Mouse (Mus musculus): ENCODE measurements around the gene Cx3cl1. TPM values are rescaled to one million over a fixed set of nuclear protein-coding genes. Genes with fewer than 3 reads are reported as not detected.
A peak's percentile ranks its signal among the peaks of the same experiment; 100 is the strongest.

Gene Cx3cl1
- polyA plus RNA-seq, 1 experiment from 2014 or later, result 9.4 TPM

DNA sequence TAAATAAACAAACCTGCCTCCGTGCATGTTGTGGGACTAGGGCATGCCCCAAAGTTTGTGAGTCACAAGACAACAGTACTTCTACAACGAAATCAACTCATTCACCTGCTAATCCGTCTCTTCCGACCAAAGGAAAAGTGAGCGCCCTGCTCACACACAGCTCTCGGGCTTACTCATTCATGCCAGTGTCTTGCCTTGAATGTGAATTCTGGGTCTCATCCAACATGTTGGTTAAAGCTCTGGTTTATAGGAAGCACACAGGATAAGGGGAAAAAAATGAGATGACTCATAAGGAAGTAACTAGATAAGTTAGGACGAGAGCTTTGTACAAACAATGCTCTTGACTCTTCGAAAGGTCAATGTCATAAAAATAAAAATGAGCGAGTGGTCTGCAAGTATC, 4.8 kb upstream of the Cx3cl1 start:
- H3K27me3 ChIP-seq (ENCODE audit: control insufficient read depth, insufficient read depth, low read length), result peaks cover 6% of the 10 kb centered on the region
- H3K36me3 ChIP-seq (ENCODE audit: control insufficient read depth, insufficient read depth, low read length), result no peaks in the 10 kb centered on the region
- no peak overlapping the region for H3K9ac ChIP-seq (ENCODE audit: low read length)
- WGBS, result 87% methylated on average over 9 of the region's 9 CpGs
- H3K27ac ChIP-seq (ENCODE audit: low read depth, low read length), result no peak overlapping the region
- no peak for DNase-seq (ENCODE audit: low spot score, missing footprints)
- H3K4me1 ChIP-seq (ENCODE audit: control insufficient read depth, insufficient read depth, low read length), result peaks cover 10% of the 10 kb centered on the region
- no peaks in the 10 kb centered on the region for H3K9me3 ChIP-seq (ENCODE audit: control insufficient read depth, low read length)
- no peak overlapping the region for H3K4me3 ChIP-seq (ENCODE audit: low read depth, low read length)
- no peak for ATAC-seq (ENCODE audit: low FRiP score)
- H3K4me2 ChIP-seq, result no peak overlapping the region

DNA sequence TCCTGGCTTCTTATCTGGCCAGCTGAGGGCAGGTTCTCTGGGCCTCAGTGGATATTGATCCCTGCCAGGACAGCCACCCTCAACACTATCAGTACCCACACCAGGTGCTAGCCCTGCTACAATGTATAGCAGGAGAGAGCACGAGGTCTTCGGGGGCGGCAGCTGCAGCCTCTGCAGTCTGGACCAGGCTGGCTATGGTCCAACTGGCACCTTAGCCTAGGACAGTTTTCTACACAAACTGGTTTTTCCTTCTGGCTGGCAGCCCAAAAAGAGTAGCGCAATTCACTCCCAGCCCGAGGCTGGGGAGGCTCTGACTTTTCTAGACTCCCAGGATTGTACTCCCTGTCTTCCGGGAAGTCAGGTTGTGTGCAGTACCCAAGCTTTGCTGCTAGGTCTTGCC, 864 bp upstream of the Cx3cl1 start:
- no peaks in the 10 kb centered on the region for H3K36me3 ChIP-seq (ENCODE audit: control insufficient read depth, insufficient read depth, low read length)
- H3K27ac ChIP-seq (ENCODE audit: low read depth, low read length), result no peak overlapping the region
- peaks cover 13% of the 10 kb centered on the region for H3K27me3 ChIP-seq (ENCODE audit: control insufficient read depth, insufficient read depth, low read length)
- H3K9me3 ChIP-seq (ENCODE audit: control insufficient read depth, low read length), result no peaks in the 10 kb centered on the region
- 71% methylated on average over 6 of the region's 6 CpGs for WGBS
- H3K4me3 ChIP-seq (ENCODE audit: low read depth, low read length), result no peak overlapping the region
- DNase-seq (ENCODE audit: low spot score, missing footprints), result no peak
- H3K4me1 ChIP-seq (ENCODE audit: control insufficient read depth, insufficient read depth, low read length), result peaks cover 29% of the 10 kb centered on the region
- no peak overlapping the region for H3K4me2 ChIP-seq
- ATAC-seq (ENCODE audit: low FRiP score), result no peak
- no peak overlapping the region for H3K9ac ChIP-seq (ENCODE audit: low read length)

DNA sequence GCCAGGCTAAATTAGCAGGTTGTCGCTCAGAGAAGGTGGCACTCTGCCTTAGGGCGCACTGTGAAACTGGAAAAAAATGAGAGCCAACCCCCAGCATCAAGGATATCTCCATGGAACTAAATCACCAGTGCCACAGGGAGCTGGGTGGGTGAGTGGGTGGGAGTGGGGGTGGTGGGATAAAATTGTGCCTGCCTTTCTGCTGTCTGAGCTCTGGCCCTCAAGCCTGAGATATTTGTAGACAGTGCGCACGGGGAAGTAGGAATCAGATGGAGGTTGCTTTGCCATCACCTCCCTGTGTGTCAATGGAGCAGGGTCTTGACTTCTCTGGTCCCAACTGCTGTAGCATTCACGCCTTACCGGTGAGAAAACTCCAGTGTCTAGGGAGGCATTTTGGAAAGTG, 1.2 kb downstream of the Cx3cl1 start:
- ATAC-seq (ENCODE audit: low FRiP score), result no peak
- DNase-seq (ENCODE audit: low spot score, missing footprints), result no peak

DNA sequence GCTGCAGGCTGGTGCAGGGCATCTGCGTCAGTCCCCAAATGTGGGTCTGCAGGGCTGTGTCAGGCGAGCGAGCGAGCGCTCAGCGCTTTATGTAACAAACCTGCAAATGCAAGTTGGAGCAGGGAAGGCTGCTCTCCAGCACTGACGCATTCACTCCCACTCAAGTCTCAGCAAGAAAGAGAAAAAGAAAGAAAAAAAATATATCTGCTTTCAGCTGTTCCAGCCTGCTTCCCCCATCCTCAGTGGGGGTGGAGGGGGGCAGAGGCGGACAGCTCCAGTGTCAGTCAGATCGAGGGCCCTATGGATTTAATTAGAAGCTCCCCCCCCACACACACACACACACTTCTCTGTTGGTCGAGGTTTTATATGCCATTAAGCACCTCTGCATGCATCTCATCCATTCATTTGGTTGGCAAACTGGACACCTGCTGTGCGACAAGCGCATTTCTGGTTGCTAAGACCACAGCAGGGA, 1.9 kb downstream of the Cx3cl1 start:
- Histone ChIP-seq H3K9ac (ENCODE audit: low read length) (peak overlapping the region; percentile 20; the same call in 1 of the 2 replicates), H3K4me2 (peak overlapping the region; percentile 16), H3K4me1 (ENCODE audit: control insufficient read depth, insufficient read depth, low read length) (peaks cover 29% of the 10 kb centered on the region), H3K36me3 (ENCODE audit: control insufficient read depth, insufficient read depth, low read length) (no peaks in the 10 kb centered on the region), H3K9me3 (ENCODE audit: control insufficient read depth, low read length) (no peaks in the 10 kb centered on the region), H3K27ac (ENCODE audit: low read depth, low read length) (no peak overlapping the region), H3K27me3 (ENCODE audit: control insufficient read depth, insufficient read depth, low read length) (peaks cover 13% of the 10 kb centered on the region), H3K4me3 (ENCODE audit: low read depth, low read length) (peak overlapping the region; percentile 8; the same call in 1 of the 2 replicates)
- ATAC-seq (ENCODE audit: low FRiP score), result no peak
- DNase-seq (ENCODE audit: low spot score, missing footprints), result peak; percentile 86
- 13% methylated on average over 12 of the region's 12 CpGs for WGBS

More for the DNA sequence above, 1.2 kb downstream of the Cx3cl1 start:
- H3K27ac ChIP-seq (ENCODE audit: low read depth, low read length), result no peak overlapping the region
- H3K9ac ChIP-seq (ENCODE audit: low read length), result no peak overlapping the region
- H3K27me3 ChIP-seq (ENCODE audit: control insufficient read depth, insufficient read depth, low read length), result peaks cover 13% of the 10 kb centered on the region
- no peaks in the 10 kb centered on the region for H3K9me3 ChIP-seq (ENCODE audit: control insufficient read depth, low read length)
- peaks cover 29% of the 10 kb centered on the region for H3K4me1 ChIP-seq (ENCODE audit: control insufficient read depth, insufficient read depth, low read length)
- peak overlapping the region; percentile 88 for H3K4me2 ChIP-seq
- H3K36me3 ChIP-seq (ENCODE audit: control insufficient read depth, insufficient read depth, low read length), result no peaks in the 10 kb centered on the region
- peak overlapping the region; percentile 57; the same call in 1 of the 2 replicates for H3K4me3 ChIP-seq (ENCODE audit: low read depth, low read length)
- 39% methylated on average over 6 of the region's 6 CpGs for WGBS

DNA sequence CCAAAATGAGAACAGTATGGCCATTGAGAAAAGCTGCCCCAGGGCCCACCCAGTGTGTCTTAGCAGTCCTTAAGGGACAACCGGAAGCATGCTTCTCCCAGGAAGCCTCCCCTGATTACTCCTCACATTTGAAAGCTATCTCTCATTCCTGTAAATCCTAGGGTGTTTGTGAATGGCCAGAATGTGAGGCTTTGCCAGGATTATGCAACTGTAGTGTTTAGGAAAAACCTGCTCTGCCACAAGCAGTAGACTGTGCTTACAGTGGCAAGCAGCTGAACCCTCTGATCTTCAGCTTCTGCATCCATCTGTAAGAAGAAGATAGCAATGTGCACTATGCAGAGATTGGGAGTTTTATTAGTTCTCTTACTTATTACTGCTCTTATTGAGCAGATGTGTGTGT, 2.8 kb downstream of the Cx3cl1 start:
- DNase-seq (ENCODE audit: low spot score, missing footprints) (no peak), ATAC-seq (ENCODE audit: low FRiP score) (no peak)
- H3K4me1 ChIP-seq (ENCODE audit: control insufficient read depth, insufficient read depth, low read length), result peaks cover 29% of the 10 kb centered on the region
- H3K9me3 ChIP-seq (ENCODE audit: control insufficient read depth, low read length), result no peaks in the 10 kb centered on the region
- H3K4me2 ChIP-seq, result no peak overlapping the region
- H3K27ac ChIP-seq (ENCODE audit: low read depth, low read length), result no peak overlapping the region
- H3K36me3 ChIP-seq (ENCODE audit: control insufficient read depth, insufficient read depth, low read length), result no peaks in the 10 kb centered on the region
- peaks cover 13% of the 10 kb centered on the region for H3K27me3 ChIP-seq (ENCODE audit: control insufficient read depth, insufficient read depth, low read length)
- no peak overlapping the region for H3K9ac ChIP-seq (ENCODE audit: low read length)
- 79% methylated on average over 1 of the region's 1 CpGs for WGBS
- H3K4me3 ChIP-seq (ENCODE audit: low read depth, low read length), result no peak overlapping the region

DNA sequence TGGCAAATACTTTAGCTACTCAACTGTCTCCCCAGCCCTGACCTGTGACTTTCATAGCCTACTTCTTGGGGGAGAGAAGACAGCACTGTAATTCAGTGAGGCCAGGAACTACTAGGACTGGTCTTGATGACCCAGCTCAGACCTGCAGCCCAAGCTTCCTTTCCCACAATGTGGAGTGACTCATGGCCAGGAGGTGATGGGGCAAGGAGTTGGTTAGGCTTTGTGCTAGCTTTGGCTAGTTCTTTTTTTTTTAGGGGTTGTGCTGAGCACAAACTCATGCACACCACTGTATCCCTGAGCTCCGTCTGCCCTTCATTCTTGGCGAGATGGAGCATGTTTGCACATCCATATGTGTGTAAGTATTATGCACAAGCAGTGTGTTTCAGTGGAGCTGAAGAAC, 4.5 kb downstream of the Cx3cl1 start:
- ATAC-seq (ENCODE audit: low FRiP score) (no peak), DNase-seq (ENCODE audit: low spot score, missing footprints) (no peak)
- Histone ChIP-seq H3K27ac (ENCODE audit: low read depth, low read length) (no peak overlapping the region), H3K4me3 (ENCODE audit: low read depth, low read length) (no peak overlapping the region), H3K4me2 (no peak overlapping the region), H3K27me3 (ENCODE audit: control insufficient read depth, insufficient read depth, low read length) (peaks cover 7% of the 10 kb centered on the region), H3K9me3 (ENCODE audit: control insufficient read depth, low read length) (no peaks in the 10 kb centered on the region), H3K36me3 (ENCODE audit: control insufficient read depth, insufficient read depth, low read length) (no peaks in the 10 kb centered on the region), H3K4me1 (ENCODE audit: control insufficient read depth, insufficient read depth, low read length) (peaks cover 25% of the 10 kb centered on the region), H3K9ac (ENCODE audit: low read length) (no peak overlapping the region)
- WGBS, result 84% methylated on average over 2 of the region's 2 CpGs

DNA sequence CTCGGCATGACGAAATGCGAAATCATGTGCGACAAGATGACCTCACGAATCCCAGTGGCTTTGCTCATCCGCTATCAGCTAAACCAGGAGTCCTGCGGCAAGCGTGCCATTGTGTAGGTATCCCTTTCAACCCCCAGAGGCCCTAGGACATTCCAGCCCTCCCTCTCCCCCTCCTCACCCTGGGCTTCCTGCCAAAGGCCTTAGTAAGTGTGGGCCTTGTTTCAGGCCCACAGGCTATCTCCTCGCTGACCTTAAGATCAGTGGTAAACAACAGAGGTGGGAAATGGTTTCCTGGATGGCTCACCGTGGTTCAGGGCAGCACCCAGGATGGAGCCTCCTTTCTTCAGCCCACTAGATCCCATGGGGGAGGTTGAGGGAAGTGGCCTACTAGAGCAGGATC, 6.2 kb downstream of the Cx3cl1 start:
- Histone ChIP-seq H3K27ac (ENCODE audit: low read depth, low read length) (no peak overlapping the region), H3K9ac (ENCODE audit: low read length) (no peak overlapping the region), H3K9me3 (ENCODE audit: control insufficient read depth, low read length) (no peaks in the 10 kb centered on the region), H3K36me3 (ENCODE audit: control insufficient read depth, insufficient read depth, low read length) (no peaks in the 10 kb centered on the region), H3K4me3 (ENCODE audit: low read depth, low read length) (no peak overlapping the region), H3K27me3 (ENCODE audit: control insufficient read depth, insufficient read depth, low read length) (peaks cover under 1% of the 10 kb centered on the region; the same call in 1 of the 2 replicates), H3K4me2 (no peak overlapping the region), H3K4me1 (ENCODE audit: control insufficient read depth, insufficient read depth, low read length) (peaks cover 16% of the 10 kb centered on the region)
- DNase-seq (ENCODE audit: low spot score, missing footprints) (no peak), ATAC-seq (ENCODE audit: low FRiP score) (no peak)
- WGBS, result 80% methylated on average over 10 of the region's 10 CpGs

DNA sequence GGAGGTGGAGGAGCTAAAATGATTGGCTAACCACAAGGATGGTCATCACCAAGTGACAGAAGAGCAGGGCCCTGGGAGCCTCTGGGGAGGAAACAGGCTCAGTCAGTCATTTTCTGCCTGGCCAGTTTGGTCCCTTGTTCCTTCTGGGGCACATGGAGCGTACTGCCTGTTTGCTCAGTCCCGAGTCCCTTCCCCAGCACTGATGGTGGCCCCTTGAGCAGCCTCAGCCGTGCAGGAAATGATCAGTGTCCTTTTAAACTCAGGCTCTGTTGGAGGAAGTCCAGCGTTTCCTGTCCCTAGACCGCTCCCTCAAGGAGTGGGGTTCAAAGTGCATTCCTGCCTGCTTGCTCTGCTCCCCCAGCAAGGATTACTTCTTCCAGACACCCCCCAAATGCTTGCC, 6.7 kb downstream of the Cx3cl1 start:
- H3K27ac ChIP-seq (ENCODE audit: low read depth, low read length), result no peak overlapping the region
- ATAC-seq (ENCODE audit: low FRiP score), result no peak
- DNase-seq (ENCODE audit: low spot score, missing footprints), result no peak
- H3K9me3 ChIP-seq (ENCODE audit: control insufficient read depth, low read length), result no peaks in the 10 kb centered on the region
- peaks cover 15% of the 10 kb centered on the region for H3K4me1 ChIP-seq (ENCODE audit: control insufficient read depth, insufficient read depth, low read length)
- H3K27me3 ChIP-seq (ENCODE audit: control insufficient read depth, insufficient read depth, low read length), result no peaks in the 10 kb centered on the region
- H3K4me2 ChIP-seq, result no peak overlapping the region
- no peak overlapping the region for H3K9ac ChIP-seq (ENCODE audit: low read length)
- WGBS, result 78% methylated on average over 5 of the region's 5 CpGs
- no peaks in the 10 kb centered on the region for H3K36me3 ChIP-seq (ENCODE audit: control insufficient read depth, insufficient read depth, low read length)
- no peak overlapping the region for H3K4me3 ChIP-seq (ENCODE audit: low read depth, low read length)

DNA sequence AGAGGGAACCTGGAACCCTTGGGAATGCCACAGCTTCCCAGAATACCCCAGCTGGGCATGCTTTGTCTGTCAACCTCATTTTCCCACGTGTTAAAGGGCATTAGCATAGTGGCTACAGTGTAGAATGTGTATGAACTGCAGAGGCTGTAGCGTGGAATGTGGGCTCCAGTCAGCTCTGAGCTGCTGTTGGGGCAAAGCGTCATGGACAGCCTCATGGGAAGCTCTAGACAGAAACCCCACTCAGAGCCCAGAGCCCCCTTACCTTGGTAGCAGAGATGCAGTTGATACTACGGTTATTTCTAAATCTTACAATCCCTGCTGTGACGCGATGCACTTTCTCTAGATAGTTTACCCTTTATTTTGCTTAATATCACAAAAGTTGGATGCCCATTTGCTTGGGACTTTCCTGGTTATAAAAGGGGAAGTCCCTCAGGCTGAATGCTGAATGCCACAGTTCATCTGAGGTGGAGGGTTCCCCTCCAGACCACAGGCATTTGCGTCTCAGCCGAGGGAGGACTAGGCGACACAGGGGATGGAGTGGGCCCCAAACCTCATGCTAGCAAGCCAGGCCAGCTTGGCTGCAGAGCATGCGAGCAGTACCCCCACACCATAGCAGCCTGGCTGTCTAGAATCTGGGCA, 7.2 kb downstream of the Cx3cl1 start:
- ATAC-seq (ENCODE audit: low FRiP score) (no peak), DNase-seq (ENCODE audit: low spot score, missing footprints) (no peak)
- Histone ChIP-seq H3K27me3 (ENCODE audit: control insufficient read depth, insufficient read depth, low read length) (no peaks in the 10 kb centered on the region), H3K9me3 (ENCODE audit: control insufficient read depth, low read length) (no peaks in the 10 kb centered on the region), H3K9ac (ENCODE audit: low read length) (no peak overlapping the region), H3K4me1 (ENCODE audit: control insufficient read depth, insufficient read depth, low read length) (peaks cover 10% of the 10 kb centered on the region), H3K4me2 (no peak overlapping the region), H3K36me3 (ENCODE audit: control insufficient read depth, insufficient read depth, low read length) (no peaks in the 10 kb centered on the region), H3K4me3 (ENCODE audit: low read depth, low read length) (no peak overlapping the region), H3K27ac (ENCODE audit: low read depth, low read length) (no peak overlapping the region)
- 83% methylated on average over 10 of the region's 10 CpGs for WGBS
